24 mouse cellular contexts compared by ENCODE assay signal in genomic region chr6:108239056-108239455, GRCm38 (mm10).
"Had no signal": no experiment of that assay in that cellular context is flagged by ENCODE, and none has a peak within 500 bp of the region (broad histone marks: within the 10 kb centered on the region; RNA-seq: fewer than 3 reads in every experiment).

No protein-coding gene starts in this region.

- H3K4me3 ChIP-seq: gastrocnemius, adult 2 months; heart, embryonic 10.5 days; heart, embryonic 12.5 days; hindbrain, embryonic 10.5 days; hindbrain, embryonic 12.5 days; intestine, embryonic 15.5 days; left cerebral cortex, adult 2 months; liver, embryonic 13.5 days; liver, embryonic 15.5 days had no signal

- H3K36me3 ChIP-seq: hindbrain, embryonic 12.5 days; intestine, embryonic 15.5 days; liver, embryonic 15.5 days had no signal

- H3K4me2 ChIP-seq: heart, embryonic 12.5 days; hindbrain, embryonic 12.5 days; hindbrain, embryonic 14.5 days; intestine, embryonic 15.5 days; liver, embryonic 11.5 days; liver, embryonic 13.5 days; liver, embryonic 15.5 days had no signal

- DNase-seq: gastrocnemius, adult 2 months; gastrocnemius, postnatal 10 days; gastrocnemius, postnatal 25 days; heart, adult 18-20 months; heart, postnatal 10 days; heart, postnatal 4 days; kidney, adult 18-20 months; kidney, adult 8-10 months; kidney, postnatal 10 days; kidney, postnatal 4 days; liver; liver, embryonic 13.5 days had no signal

- H3K27me3 ChIP-seq: heart, embryonic 12.5 days; hindbrain, embryonic 12.5 days; intestine, embryonic 15.5 days; liver, embryonic 13.5 days; liver, embryonic 15.5 days had no signal

- H3K9ac ChIP-seq: heart, embryonic 12.5 days; hindbrain, embryonic 12.5 days; hindbrain, embryonic 14.5 days; intestine, embryonic 15.5 days; liver, embryonic 13.5 days; liver, embryonic 15.5 days had no signal

- H3K9me3 ChIP-seq: heart, embryonic 10.5 days; heart, embryonic 12.5 days; hindbrain, embryonic 10.5 days; hindbrain, embryonic 12.5 days; intestine, embryonic 15.5 days; liver, embryonic 13.5 days; liver, embryonic 15.5 days had no signal

- ATAC-seq: hindbrain, embryonic 16.5 days; inflammation-experienced regulatory T-cells, adult 6 months; intestine, embryonic 15.5 days; intestine, postnatal 0 days had no signal

- H3K27ac ChIP-seq: gastrocnemius, adult 2 months; hindbrain, embryonic 12.5 days; hindbrain, embryonic 14.5 days; intestine, embryonic 15.5 days; left cerebral cortex, adult 2 months; liver, embryonic 13.5 days; liver, embryonic 15.5 days had no signal

- H3K4me1 ChIP-seq: liver, embryonic 15.5 days had no signal
